8 mouse cellular contexts compared by ENCODE assay signal in genomic region chr6:42257303-42257863, GRCm38 (mm10). TPM values are rescaled to one million over a fixed set of nuclear protein-coding genes. Genes with fewer than 3 reads are reported as not detected.
A peak's percentile ranks its signal among the peaks of the same experiment; 100 is the strongest.
DNase-seq lines count a peak whose midpoint lies in the region; ATAC-seq and TF ChIP-seq lines count a peak whose summit lies in the region.

No protein-coding gene starts in this region.

- H3K4me1 ChIP-seq in ES-E14 (ENCODE audit: control insufficient read depth in 2 of 2, insufficient read depth in 2 of 2, low read length in 2 of 2, poor library complexity in 1 of 2) = peaks cover 0 to 3% of the 10 kb centered on the region in 2 experiments; a peak in 2 of 4 replicates

- peak; percentile 90 for ATAC-seq in erythroblast, adult 5-6 weeks (replicated peaks; ENCODE audit: low FRiP score, poor library complexity, severe bottlenecking)

- intact Hi-C loops in heart, postnatal 10 days (cut with DNase I) = loop anchor here (2.0 kb wide), 1 partner anchor 31 kb away; no protein-coding TSS in a partner anchor

- no peaks in the 10 kb centered on the region for H3K36me3 ChIP-seq in ES-E14 (ENCODE audit: control insufficient read depth, insufficient read depth, low read length, poor library complexity, severe bottlenecking)

- H3K9me3 ChIP-seq in ES-E14 (ENCODE audit: control insufficient read depth, insufficient read depth, low read depth, low read length) = no peaks in the 10 kb centered on the region

- no peak overlapping the region for H3K27ac ChIP-seq in ES-E14 (ENCODE audit: insufficient read depth, low read depth, low read length, poor library complexity, severe bottlenecking)

- H3K4me3 ChIP-seq in ES-E14 (ENCODE audit: insufficient read depth in 1 of 2, low read depth in 1 of 2, low read length in 2 of 2, poor library complexity in 1 of 2, severe bottlenecking in 1 of 2) = no peak overlapping the region

- no peak overlapping the region for H3K9ac ChIP-seq in ES-E14 (ENCODE audit: insufficient read depth, low read depth, low read length, poor library complexity, severe bottlenecking)

- DNase-seq in ES-E14 (ENCODE audit: low read depth, low spot score) = no peak
- DNase-seq in adrenal gland, postnatal 25 days = peak; percentile 61
- DNase-seq in heart, postnatal 10 days = peak; percentile 52 to 66
- DNase-seq in kidney, postnatal 36 days = peak; percentile 78 to 86
- DNase-seq in lung, postnatal 14 days = peak; percentile 80
- DNase-seq in right cerebral cortex, adult 2 months (ENCODE audit: low spot score in 2 of 2) = peak; percentile 49 to 59
- DNase-seq in urinary bladder, adult 2 months (ENCODE audit: low spot score) = no peak

- in situ Hi-C loops in ES-E14 (cut with MboI; ENCODE audit: low sequenced_read_pairs in 2 of 2, unreplicated experiment in 2 of 2) = no loop called here

TF ChIP-seq in ES-E14, 5 proteins besides CTCF, POLR2A, EP300 and RAD21:
- TF ChIP-seq ZNF384 (IDR thresholded peaks at IDR 0.05; ENCODE audit: low read depth, low read length) (no peak), ZC3H11A (IDR thresholded peaks at IDR 0.05; ENCODE audit: borderline replicate concordance, low read depth, low read length) (peak; percentile 32; the same call in 1 of the 2 replicates)

RNA-seq across cellular contexts. Expression of gene Tmem139, which starts 4.4 kb away (rescaled TPM):
- total RNA-seq in ES-E14 (2012; rRNA removed) = 1.3 and 1.6 TPM in 2 replicates
- total RNA-seq in adrenal gland, postnatal 25 days (2021) = 3.9 TPM in 2 replicates
- total RNA-seq in erythroblast, adult 5-6 weeks (2015; ENCODE audit: low replicate concordance) = not detected in 2 replicates
- not detected in 2 replicates for total RNA-seq in erythroblast, adult 5-6 weeks (2017; ENCODE audit: low replicate concordance)
- not detected for total RNA-seq in heart, postnatal 10 days (2021)
- 2.5 and 3.1 TPM in 2 replicates for polyA plus RNA-seq in urinary bladder, adult 2 months (2012; rRNA removed)

RNA-seq across cellular contexts. Expression of gene Casp2, which starts 7.4 kb away (rescaled TPM):
- 34.8 and 51.6 TPM in 2 replicates for total RNA-seq in ES-E14 (2012; rRNA removed)
- 29.7 and 36.5 TPM in 2 replicates for total RNA-seq in adrenal gland, postnatal 25 days (2021)
- 22.4 and 26.7 TPM in 2 replicates for total RNA-seq in erythroblast, adult 5-6 weeks (2015; ENCODE audit: low replicate concordance)
- 32.1 and 38.9 TPM in 2 replicates for total RNA-seq in erythroblast, adult 5-6 weeks (2017; ENCODE audit: low replicate concordance)
- 10 to 100 TPM; 19.6 to 31.8 TPM for total RNA-seq in heart, postnatal 10 days (2021)
- 32.0 and 35.1 TPM in 2 replicates for polyA plus RNA-seq in urinary bladder, adult 2 months (2012; rRNA removed)

RNA-seq across cellular contexts. Expression of gene Gstk1, which starts 11.6 kb away (rescaled TPM):
- total RNA-seq in ES-E14 (2012; rRNA removed) = 7.9 and 8.1 TPM in 2 replicates
- 263 and 300 TPM in 2 replicates for total RNA-seq in adrenal gland, postnatal 25 days (2021)
- total RNA-seq in erythroblast, adult 5-6 weeks (2015; ENCODE audit: low replicate concordance) = 8.4 TPM in 1 of 2 replicates, not detected in the other
- 2.0 TPM in 1 of 2 replicates, not detected in the other for total RNA-seq in erythroblast, adult 5-6 weeks (2017; ENCODE audit: low replicate concordance)
- 10 to 100 TPM; 29.3 to 32.6 TPM for total RNA-seq in heart, postnatal 10 days (2021)
- 34.1 and 35.8 TPM in 2 replicates for polyA plus RNA-seq in urinary bladder, adult 2 months (2012; rRNA removed)

RNA-seq across cellular contexts. Expression of gene Clcn1, which starts 29.1 kb away (rescaled TPM):
- 1.2 and 2.9 TPM in 2 replicates for total RNA-seq in ES-E14 (2012; rRNA removed)
- total RNA-seq in adrenal gland, postnatal 25 days (2021) = 0.21 TPM in 1 of 2 replicates, not detected in the other
- not detected in 2 replicates for total RNA-seq in erythroblast, adult 5-6 weeks (2015; ENCODE audit: low replicate concordance)
- total RNA-seq in erythroblast, adult 5-6 weeks (2017; ENCODE audit: low replicate concordance) = 2.0 and 8.5 TPM in 2 replicates
- total RNA-seq in heart, postnatal 10 days (2021) = 1 to 10 TPM; 1.3 to 1.9 TPM
- polyA plus RNA-seq in urinary bladder, adult 2 months (2012; rRNA removed) = 0.21 and 0.35 TPM in 2 replicates

RNA-seq across cellular contexts. Expression of gene Tas2r144, which starts 42.3 kb away (rescaled TPM):
- total RNA-seq in ES-E14 (2012; rRNA removed) = not detected in 2 replicates
- total RNA-seq in adrenal gland, postnatal 25 days (2021) = not detected in 2 replicates
- not detected in 2 replicates for total RNA-seq in erythroblast, adult 5-6 weeks (2015; ENCODE audit: low replicate concordance)
- not detected in 2 replicates for total RNA-seq in erythroblast, adult 5-6 weeks (2017; ENCODE audit: low replicate concordance)
- not detected for total RNA-seq in heart, postnatal 10 days (2021)
- polyA plus RNA-seq in urinary bladder, adult 2 months (2012; rRNA removed) = not detected in 2 replicates

Comparison
In these comparisons a context has a peak if more than half of its experiments do, and no peak if none do; other contexts are left out.
1. DNase-seq: peak in adrenal gland, postnatal 25 days (single experiment), heart, postnatal 10 days (2 of 2), kidney, postnatal 36 days (2 of 2), lung, postnatal 14 days (single experiment) and right cerebral cortex, adult 2 months (2 of 2); none in ES-E14 (single experiment) and urinary bladder, adult 2 months (single experiment).